Mouse (Mus musculus) thymus, adult 2 months (tissue): ENCODE measurements around the gene F2r. TPM values are rescaled to one million over a fixed set of nuclear protein-coding genes. Genes with fewer than 3 reads are reported as not detected.

Source experiments
- DNase-seq: peaks from one replicate; pipeline ENCODE4 v3.0.0; 2021
- H3K27ac ChIP-seq: fragments of 200-500 bp; 2 replicates; pipeline ENCODE4 v1.5.1; 2012; ENCODE audit warnings: low read length, control low read depth; ENCODE audit not compliant: control insufficient read depth, insufficient read depth
- H3K27me3 ChIP-seq: fragments of 200-500 bp; 2 replicates; pipeline ENCODE4 v1.6.1; 2012; ENCODE audit warnings: mild to moderate bottlenecking, low read length, moderate library complexity, mixed read lengths; ENCODE audit not compliant: control insufficient read depth, insufficient read depth
- H3K36me3 ChIP-seq: fragments of 200-500 bp; 2 replicates; pipeline ENCODE4 v1.6.1; 2012; ENCODE audit warnings: mild to moderate bottlenecking, low read length, moderate library complexity; ENCODE audit not compliant: control insufficient read depth, insufficient read depth
- H3K4me1 ChIP-seq: fragments of 200-500 bp; replicated peaks from 2 replicates; pipeline ENCODE4 v1.6.1; 2012; ENCODE audit warnings: low read length; ENCODE audit not compliant: control insufficient read depth, insufficient read depth
- H3K4me3 ChIP-seq: fragments of 200-500 bp; 2 replicates; pipeline ENCODE4 v1.5.1; 2012; ENCODE audit warnings: mild to moderate bottlenecking, low read length, control low read depth, moderate library complexity; ENCODE audit not compliant: control insufficient read depth, insufficient read depth
- CTCF ChIP-seq: fragments of 200-500 bp; IDR thresholded peaks from 2 replicates; pipeline ENCODE4 v1.5.1; 2012; ENCODE audit warnings: mild to moderate bottlenecking, control low read depth, low read length, moderate library complexity, borderline replicate concordance; ENCODE audit not compliant: control insufficient read depth, poor library complexity, insufficient read depth; ENCODE audit errors: extremely low read depth
- POLR2A ChIP-seq: fragments of 200-500 bp; IDR thresholded peaks from 2 replicates; pipeline ENCODE4 v1.6.1; 2012; ENCODE audit warnings: mild to moderate bottlenecking, low read length, control low read depth, moderate library complexity; ENCODE audit not compliant: control insufficient read depth, poor library complexity, insufficient read depth; ENCODE audit errors: extremely low read depth
- WGBS: fragments of 180-500 bp; shearing (Covaris S2); methylation state at CpG from one replicate; pipeline ENCODE4 v1.1.7; 2018; 5-methylcytosine and 5-hydroxymethylcytosine counted together
- polyA plus RNA-seq: library from polyadenylated mRNA; depleted of rRNA; stranded (reverse); fragments of >200 nt; gene quantifications from 2 replicates; pipeline ENCODE4 v1.2.3, GENCODE M21; 2012; rRNA removed

The F2r gene
- 11.6 and 13.0 TPM in 2 replicates for polyA plus RNA-seq

GRCm38 (mm10) chr13:95618309-95618712 lies at the start of gene F2r:
Gene F2r (minus strand): TSS chr13:95618487.
- TF ChIP-seq POLR2A: no peak
- no peak for TF ChIP-seq CTCF
- Histone ChIP-seq H3K4me3 (peak within 1 kb of the TSS; percentile 73), H3K36me3 (no peaks in the 10 kb centered on the region), H3K27me3 (no peaks in the 10 kb centered on the region), H3K4me1 (peaks cover 12% of the 10 kb centered on the region), H3K27ac (no peak within 1 kb of the TSS)
- WGBS: under 1% methylated on average over 42 of the region's 42 CpGs
- peak; percentile 84 for DNase-seq

GRCm38 (mm10) chr13:95667260-95667659 lies 49.0 kb upstream of the F2r start:
- WGBS: 85% methylated on average over 7 of the region's 7 CpGs
- Histone ChIP-seq H3K27me3 (no peaks in the 10 kb centered on the region), H3K4me3 (no peak overlapping the region), H3K27ac (no peak overlapping the region), H3K4me1 (no peaks in the 10 kb centered on the region), H3K36me3 (peaks cover 13% of the 10 kb centered on the region; the same call in 1 of the 2 replicates)
- TF ChIP-seq POLR2A: no peak
- TF ChIP-seq CTCF: no peak
- no peak for DNase-seq

- TF ChIP-seq POLR2A (no peak), CTCF (no peak)
- Histone ChIP-seq H3K4me3 (no peak overlapping the region), H3K27ac (no peak overlapping the region), H3K27me3 (no peaks in the 10 kb centered on the region), H3K36me3 (peaks cover 13% of the 10 kb centered on the region; the same call in 1 of the 2 replicates), H3K4me1 (no peaks in the 10 kb centered on the region)
- 96% methylated on average over 13 of the region's 13 CpGs for WGBS
- no peak for DNase-seq
Measured at GRCm38 (mm10) chr13:95665644-95666356, 47.5 kb upstream of the F2r start.

- Histone ChIP-seq H3K4me3 (no peak overlapping the region), H3K27me3 (no peaks in the 10 kb centered on the region), H3K27ac (no peak overlapping the region), H3K4me1 (no peaks in the 10 kb centered on the region), H3K36me3 (peaks cover 8% of the 10 kb centered on the region; the same call in 1 of the 2 replicates)
- TF ChIP-seq CTCF (no peak), POLR2A (no peak)
- 98% methylated on average over 4 of the region's 4 CpGs for WGBS
- no peak for DNase-seq
Measured at GRCm38 (mm10) chr13:95663834-95664233, 45.5 kb upstream of the F2r start.

- Histone ChIP-seq H3K4me1 (no peaks in the 10 kb centered on the region), H3K27me3 (no peaks in the 10 kb centered on the region), H3K4me3 (no peak overlapping the region), H3K36me3 (no peaks in the 10 kb centered on the region; the same call in none of the 2 replicates), H3K27ac (no peak overlapping the region)
- 91% methylated on average over 7 of the region's 7 CpGs for WGBS
- no peak for DNase-seq
- TF ChIP-seq POLR2A (no peak), CTCF (no peak)
Measured at GRCm38 (mm10) chr13:95659432-95659831, 41.1 kb upstream of the F2r start.

- H3K27ac ChIP-seq: no peak overlapping the region
Measured at GRCm38 (mm10) chr13:95657171-95657570, 38.9 kb upstream of the F2r start.

More at GRCm38 (mm10) chr13:95657171-95657570, 38.9 kb upstream of the F2r start:
- Histone ChIP-seq H3K4me1 (no peaks in the 10 kb centered on the region), H3K36me3 (no peaks in the 10 kb centered on the region; the same call in none of the 2 replicates), H3K27me3 (no peaks in the 10 kb centered on the region), H3K4me3 (no peak overlapping the region)
- WGBS: 85% methylated on average over 9 of the region's 9 CpGs
- DNase-seq: no peak
- TF ChIP-seq POLR2A: no peak
- TF ChIP-seq CTCF: no peak
